Mouse (Mus musculus) heart, postnatal 10 days (tissue): ENCODE results near the gene Col27a1. TPM values are rescaled to one million over a fixed set of nuclear protein-coding genes. Genes with fewer than 3 reads are reported as not detected.
A peak's percentile ranks its signal among the peaks of the same experiment; 100 is the strongest.

ENCODE experiments used
- DNase-seq, 2 experiments: peaks; one replicate each; pipeline ENCODE4 v3.0.0; 2021
- intact Hi-C: fragments of 180-260 bp; cut with DNase I; formaldehyde crosslinking; loops from one replicate; pipeline ENCODE4 v1.15.1; 2025
- total RNA-seq, 2 experiments: library from RNA; stranded (reverse); gene quantifications; 2 replicates each; pipeline ENCODE4 v1.2.3; 2021

Gene Col27a1
- total RNA-seq, result 1 to 10 TPM; 3.8 to 4.8 TPM

DNA sequence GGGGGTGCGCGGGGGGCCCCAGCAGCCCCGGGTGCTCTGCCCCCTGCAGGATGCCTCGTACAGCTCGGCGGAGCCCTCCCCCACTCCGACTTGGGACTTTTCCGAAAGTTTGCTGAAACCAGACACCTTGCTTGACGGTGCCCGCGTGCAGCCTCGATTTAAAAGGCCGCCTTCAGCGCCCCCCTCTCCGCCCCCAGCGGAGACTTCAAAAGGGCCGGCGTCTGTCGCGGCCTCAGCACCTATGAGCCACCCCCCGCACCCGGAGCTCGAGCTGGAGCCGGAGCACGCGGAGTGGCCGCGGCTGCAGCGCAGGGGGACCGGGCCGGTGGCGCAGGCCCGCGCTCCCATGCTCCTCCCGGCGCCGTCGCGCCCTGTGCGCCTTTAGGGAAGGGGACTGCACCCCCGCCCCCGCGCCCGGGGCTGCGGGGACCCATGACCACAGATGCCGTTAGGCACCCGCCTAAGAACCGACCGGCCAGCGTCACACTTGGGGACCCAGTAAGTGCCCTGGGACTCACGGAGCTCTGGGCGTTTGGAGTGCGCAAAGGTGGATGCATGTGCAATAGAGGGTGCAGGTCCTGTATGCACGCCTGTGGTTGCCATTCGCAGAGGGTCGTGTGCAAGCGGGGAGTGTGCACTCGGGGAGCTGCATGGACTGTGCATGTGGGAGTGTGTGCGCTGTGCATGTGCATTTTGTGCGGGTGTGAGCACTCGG is at the start of gene Col27a1:
Gene Col27a1, plus strand, starts transcription at position 98 of the 715 bp plus-strand sequence.
- no peak for DNase-seq

DNA sequence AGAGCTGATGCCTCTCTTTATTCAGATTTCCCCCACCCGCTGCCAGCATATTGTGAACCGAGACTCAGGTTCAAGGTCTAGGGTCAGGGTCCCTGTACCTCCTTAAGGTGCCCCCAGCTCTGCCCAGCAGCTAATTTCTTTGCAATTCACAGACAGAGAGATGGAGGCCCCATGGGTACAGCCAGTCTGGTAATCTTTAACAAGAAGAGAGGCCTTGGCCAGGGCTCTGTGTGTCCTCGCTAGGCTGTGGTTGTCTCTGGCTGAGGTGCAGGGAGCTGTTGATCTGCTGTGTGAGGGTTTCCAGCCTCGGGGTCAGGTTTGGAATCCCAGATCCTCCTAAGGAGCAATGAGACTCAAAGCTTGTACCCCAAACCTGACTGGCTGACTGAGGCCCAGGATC is 48.2 kb upstream of the Col27a1 start:
- intact Hi-C loops, result no loop called here
- no peak for DNase-seq

More for the DNA sequence above, at the start of gene Col27a1:
- intact Hi-C loops, result loop anchor here (2.0 kb wide), 1 partner anchor 105 kb away; no protein-coding TSS in a partner anchor

DNA sequence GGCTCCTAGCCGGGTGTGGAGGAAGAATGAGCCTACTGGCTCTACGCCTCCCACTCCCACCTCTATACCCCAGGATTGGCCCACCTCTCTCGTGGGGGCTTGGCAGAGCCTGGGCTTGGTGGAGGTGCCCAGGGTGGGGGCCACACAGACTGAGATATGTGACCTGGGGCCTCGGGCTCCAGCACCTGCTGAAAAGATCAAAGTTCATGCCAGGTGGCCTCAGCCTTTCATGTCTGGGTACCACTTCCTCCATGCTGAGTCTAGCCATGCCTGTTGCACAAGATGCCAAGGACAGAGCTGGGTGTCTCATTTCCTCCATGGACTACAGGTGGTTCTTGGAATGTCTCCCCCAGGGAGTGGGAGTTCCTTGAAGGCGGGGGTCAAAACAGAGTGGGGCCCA is 47.5 kb upstream of the Col27a1 start:
- DNase-seq, result no peak
- intact Hi-C loops, result no loop called here

DNA sequence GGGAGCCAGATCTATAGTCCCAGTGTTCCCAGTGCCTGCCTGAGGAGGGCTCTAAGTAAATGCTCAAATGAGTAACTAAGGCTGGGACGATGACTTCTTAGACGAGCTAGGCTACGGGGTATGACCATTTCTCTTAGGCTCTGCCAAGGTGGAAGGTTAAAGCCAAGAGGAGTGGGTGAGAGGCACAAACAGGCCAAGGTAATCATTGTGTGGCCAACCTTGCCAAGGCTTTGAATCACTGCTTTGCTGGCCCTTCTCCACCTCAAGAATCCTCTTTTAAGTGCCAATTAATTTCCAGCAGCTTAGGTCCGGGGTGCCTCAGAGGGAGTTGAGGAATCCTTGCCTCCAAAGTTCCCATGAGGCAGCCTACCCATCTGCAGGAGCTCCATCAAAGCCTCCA is 43.7 kb upstream of the Col27a1 start:
- DNase-seq, result no peak
- intact Hi-C loops, result no loop called here

DNA sequence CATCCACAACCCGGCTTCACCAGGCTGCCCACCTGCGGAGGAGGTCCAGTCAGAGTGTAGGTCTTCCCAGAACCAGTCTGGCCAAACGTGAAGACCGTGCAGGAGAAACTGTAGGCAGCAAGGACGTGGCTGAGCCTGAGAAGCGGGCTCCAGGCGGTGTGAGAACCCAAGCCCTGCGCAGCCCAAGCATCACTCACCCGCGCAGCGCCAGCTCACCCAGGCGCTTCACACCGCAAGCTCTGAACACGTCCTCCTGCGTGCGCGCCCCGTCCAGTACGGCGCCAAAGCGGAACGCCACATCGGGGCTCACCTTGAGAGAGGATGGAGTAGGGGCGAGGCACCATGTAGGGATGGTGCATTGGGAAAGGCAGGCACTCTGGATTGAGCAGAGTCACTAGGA is 42.7 kb upstream of the Col27a1 start:
- no peak for DNase-seq
- intact Hi-C loops, result no loop called here

DNA sequence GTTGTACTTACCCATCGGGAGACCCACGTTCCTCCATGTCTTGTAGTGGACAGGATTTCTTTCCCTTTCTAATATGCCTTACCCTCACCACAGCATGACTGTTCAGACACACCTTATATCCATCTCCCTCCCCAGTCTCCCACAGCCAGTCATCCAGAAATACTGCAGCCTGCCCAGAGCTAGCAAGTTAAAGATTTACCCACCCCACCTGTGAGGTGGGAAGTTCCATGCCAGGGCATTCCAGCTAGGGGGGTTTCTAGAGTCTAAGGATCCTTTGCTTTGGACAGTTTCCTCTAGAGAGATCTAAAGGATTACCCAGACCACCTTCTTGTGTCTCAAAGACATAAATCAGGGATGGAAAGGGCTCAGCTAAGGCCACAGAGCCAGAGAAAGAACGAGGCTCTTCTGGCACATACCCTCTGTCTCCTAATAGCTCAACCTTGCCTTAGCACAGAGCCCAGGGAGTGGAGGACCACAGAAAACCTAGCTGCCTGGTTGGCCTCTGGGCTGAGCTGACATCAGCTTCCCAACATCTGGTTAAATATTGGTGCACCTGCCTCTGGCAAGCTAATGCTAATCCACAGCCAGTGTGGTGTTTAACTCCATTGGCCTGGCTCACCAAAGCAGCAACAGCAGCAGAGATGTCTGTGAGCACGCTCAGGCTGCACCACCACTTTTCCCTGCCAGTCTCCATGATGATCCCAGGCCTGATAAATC is 41.7 kb upstream of the Col27a1 start, which contains the start of gene Kif12:
Gene Kif12, minus strand, starts transcription at position 163 of the 717 bp plus-strand sequence.
- DNase-seq, result no peak
- intact Hi-C loops, result no loop called here

DNA sequence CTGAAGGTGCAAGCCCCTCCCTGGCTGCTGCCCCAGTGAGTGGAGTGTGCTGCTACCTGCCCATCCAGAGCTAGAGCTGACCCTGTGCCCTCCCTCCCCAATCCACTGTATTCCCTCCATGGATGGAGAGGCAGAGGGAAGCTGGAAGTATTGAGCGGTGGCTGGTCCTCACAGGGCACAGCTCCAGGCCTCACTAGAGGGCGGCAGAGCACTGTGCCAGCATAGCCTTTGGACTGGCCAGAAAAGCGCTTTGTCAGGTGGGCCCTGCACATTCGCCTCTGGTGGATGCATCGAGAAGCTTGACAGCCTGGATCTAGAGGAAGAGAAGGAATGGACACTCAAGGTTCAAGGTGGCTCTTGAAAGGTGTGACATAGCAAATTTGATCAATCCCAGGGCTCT is 32.2 kb upstream of the Col27a1 start:
- peak; percentile 69 to 76 for DNase-seq
- intact Hi-C loops, result loop anchor here (1.0 kb wide), 1 partner anchor 138 kb away; no protein-coding TSS in a partner anchor

DNA sequence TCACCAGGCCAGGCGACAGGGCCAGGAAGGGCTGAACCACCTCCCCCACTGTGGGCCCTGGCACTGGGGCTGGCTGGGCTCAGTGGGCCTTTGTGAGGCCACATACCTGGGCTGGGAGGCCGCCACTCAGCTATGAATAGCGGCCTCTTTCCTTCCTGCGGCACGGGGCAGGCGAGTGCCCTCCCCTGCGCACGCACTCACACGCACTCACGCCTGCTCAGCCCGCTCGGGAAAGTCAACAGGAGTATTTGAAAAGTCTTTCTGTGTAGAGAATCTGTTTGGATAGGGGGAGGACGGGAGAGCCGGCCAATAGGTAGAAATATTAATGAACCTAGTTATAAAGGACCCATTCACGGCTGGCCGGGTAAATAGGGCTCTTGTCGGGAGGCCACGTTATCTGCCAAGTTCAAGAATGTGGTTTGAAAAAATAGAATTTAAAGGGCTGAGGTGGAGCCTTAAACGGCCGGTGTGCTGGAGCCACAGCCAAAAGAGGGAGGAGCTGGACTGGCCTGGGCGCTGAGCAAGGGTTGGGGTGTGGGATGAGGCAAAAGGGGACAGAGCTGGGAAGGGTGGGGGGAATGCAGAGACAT is 27.4 kb upstream of the Col27a1 start:
- intact Hi-C loops, result no loop called here
- DNase-seq, result peak in 1 of 2 experiments; percentile 17

DNA sequence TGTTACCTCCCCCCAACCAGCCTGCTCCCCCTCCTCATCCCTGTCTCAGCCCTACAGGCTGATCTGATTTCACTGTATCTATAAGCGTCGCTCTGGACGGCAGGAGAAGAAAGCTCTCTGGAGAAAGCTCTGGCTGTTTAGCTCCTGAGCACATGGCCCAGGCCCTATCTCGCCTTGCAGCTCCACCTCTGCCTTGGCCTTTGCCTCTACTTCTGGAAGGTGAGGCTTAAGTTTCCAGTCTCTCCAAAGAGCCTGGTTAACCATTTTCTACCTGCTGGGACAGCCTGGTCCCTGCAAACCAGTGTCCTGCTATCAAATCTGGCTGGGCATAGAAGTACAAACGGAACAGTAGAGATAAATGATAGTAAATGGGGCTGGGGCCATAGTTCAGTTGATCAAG is 22.2 kb upstream of the Col27a1 start:
- intact Hi-C loops, result no loop called here
- no peak for DNase-seq

DNA sequence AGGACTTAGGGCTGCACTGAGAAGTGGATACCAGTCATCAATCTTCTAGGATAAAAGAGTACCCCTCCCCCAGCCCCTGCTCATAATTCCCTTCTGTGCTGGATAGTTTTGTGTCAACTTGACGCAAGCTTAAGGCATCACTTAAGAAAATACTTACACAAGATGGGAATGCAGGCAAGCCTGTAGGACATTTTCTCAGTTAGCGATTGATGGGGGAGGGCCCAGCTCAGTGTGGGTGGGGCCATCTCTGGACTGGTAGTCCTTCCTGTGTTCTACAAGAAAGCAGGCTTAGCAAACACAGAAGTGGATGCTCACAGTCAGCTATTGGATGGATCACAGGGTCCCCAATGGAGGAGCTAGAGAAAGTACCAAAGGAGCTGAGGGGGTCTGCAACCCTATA is 19.4 kb upstream of the Col27a1 start:
- intact Hi-C loops, result no loop called here
- DNase-seq, result no peak

DNA sequence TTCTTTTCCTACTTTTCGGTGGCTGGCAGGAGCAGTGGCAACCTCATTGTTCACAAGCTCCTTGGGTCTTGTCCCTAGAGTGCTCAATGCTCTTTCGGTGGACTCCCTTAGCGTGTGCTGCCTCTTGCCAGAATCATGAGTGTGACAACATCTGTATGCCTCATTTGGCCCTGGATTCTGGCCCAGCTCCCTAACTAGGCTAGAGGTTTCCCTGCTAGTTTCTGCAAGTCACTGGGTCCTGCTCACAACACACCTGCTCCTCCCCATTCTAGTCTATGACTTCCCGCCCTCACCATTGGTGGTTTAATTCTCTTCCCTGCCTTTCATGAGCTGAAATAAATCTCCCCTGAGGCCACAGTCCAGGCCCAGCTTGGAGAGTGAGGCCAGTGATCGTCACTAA is 14.4 kb upstream of the Col27a1 start:
- DNase-seq, result peak; percentile 18 to 27
- intact Hi-C loops, result no loop called here

DNA sequence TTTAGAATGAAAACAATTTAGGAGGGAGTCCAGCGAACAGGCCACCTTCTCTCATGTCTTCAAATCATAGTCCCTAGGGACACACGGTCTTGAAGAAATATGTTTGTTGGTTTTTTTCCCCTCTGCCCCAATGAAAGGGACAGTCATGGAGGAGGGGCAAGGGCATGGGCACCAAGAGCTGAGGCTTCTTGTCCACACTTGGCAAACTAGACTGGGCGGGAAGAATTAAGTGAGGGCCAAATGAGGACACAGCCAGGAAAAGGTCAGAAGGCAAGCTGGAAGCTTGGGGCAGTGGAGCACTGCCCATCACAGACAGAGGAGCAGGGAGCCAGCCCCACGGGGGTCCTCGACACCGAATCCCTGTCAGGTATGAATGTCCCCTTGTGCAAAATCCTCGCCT is 9.9 kb upstream of the Col27a1 start:
- no peak for DNase-seq
- intact Hi-C loops, result no loop called here

DNA sequence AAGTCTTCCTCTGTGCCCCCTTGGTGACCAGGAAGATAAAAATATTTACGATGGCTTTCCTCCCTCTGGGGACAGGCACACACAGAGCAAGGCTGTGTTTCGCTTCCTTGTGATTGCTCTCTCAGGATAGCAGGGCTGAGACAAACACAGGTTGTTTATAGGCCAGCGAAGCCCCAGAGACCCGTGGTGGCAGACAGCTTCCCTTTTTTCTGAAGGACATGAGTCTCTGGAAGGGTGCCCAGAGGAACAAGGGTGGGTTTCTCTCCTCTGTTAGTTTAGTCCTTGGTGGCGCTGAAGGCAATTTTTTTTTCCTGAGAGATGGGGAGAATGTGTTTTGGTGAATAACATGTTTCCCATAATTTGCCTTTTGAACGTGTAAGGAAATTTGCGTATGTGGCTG is 8.2 kb upstream of the Col27a1 start:
- DNase-seq, result no peak
- intact Hi-C loops, result no loop called here

DNA sequence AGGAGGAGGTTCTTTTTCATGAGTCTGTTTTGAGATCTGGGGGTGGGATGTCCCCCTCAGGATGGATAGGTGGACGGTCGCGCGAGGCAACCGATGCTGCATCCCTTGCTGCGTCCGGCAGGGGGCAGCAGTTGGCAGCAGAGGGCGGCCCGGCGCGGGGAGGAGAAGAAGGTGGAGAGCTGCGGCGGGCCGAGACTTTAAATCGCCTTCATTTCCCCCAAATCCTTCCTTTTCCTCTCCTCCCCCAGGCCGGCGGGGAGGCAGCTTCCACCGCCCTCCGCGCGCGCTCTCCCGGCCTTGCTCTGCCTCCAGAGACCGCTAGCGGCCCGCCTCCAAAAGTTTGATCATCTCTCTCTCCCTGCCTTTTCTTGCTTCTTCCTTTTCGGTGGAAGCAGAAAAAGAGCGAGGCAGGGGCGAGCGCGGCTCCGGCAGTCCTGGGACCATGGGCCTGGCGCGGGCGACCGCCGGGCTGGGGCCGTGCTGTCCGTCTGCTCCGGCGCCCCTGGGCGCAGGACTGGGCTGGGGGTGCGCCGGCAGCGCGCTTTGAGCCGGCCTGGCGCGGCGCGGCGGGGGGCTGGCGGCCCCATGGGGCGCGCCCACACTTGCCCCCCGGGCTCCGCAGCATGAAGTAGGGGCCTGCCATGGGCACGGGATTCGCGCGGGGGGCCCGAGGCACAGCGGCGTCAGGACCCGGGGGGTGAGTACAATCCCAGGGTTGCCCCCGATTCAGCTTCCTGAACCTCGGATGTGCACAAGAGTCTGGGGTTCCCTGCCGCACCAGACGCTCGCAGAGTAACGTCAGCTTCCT is 1.6 kb downstream of the Col27a1 start:
- DNase-seq, result peak; percentile 86 to 88
- intact Hi-C loops, result loop anchor here (2.0 to 5.0 kb wide), 2 partner anchors 42 to 103 kb away; no protein-coding TSS in a partner anchor

DNA sequence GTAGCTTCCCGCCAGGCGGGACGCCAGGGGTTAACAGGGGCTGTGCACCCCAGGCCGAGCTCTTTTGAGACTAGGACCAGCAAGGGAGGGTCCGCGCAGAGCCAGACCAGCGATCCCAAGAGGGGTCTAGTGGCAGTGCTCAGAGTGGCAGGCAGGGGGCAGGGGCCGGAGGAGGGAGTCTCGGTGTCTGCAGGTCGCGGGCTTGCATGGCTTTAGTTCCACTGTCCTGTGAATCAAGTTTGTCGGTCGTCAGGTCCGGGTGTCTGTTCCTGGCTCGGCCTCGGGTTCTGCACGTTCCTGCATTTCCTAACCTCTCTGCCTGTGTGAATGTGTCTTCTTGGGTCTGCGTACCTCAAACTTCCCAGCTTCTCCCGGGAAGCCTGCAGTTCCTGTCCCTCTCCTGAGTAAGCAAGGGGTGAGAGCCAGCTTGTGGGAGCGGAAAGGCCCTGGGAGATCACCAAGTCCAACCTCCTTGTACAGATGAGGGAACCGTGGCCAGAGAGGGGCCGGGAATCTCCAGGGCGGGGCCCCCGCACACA is 2.3 kb downstream of the Col27a1 start:
- peak; percentile 65 to 76 for DNase-seq
- intact Hi-C loops, result loop anchor here (1.0 to 5.0 kb wide), 3 partner anchors 41 to 103 kb away; no protein-coding TSS in a partner anchor

DNA sequence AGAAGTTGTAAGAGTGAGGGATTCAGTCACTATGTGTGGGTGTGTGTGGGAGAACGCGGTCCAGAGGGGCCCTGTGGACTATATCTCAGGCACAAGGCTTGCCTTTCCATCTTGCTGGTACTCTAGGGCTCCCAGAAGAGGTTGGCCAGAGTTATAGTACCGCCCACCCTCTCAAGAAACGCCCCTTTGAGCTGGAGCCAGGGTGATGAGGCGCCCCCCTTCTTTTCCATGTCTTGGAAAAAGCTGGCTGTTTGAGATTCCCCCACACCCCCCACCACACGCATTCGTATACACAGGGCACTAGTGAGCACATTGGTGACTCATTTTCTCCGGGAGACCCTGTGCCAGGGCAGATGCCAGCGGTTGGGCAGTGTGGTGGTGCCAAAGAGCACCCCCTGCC is 2.8 kb downstream of the Col27a1 start:
- intact Hi-C loops, result loop anchor here (1.0 to 5.0 kb wide), 2 partner anchors 41 to 91 kb away; no protein-coding TSS in a partner anchor
- peak in 1 of 2 experiments; percentile 69 for DNase-seq

DNA sequence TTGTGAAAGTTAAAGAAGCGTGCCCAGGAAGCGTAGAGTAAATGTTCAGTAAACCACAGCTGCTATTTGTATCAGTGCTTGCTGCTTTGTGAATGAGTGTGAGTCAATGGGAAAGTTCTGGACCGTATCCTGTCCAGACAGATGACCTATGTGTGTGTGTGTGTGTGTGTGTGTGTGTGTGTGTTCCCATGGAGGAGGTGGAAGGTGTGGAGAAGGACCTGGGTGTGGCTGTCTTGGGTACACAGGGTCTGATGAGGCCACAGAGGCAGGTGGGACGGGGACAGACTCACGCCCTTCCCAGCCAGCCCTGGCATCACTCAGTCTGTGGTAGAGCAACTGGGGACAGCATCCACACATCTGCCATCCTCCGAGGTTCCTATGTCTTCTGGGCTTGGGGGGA is 3.7 kb downstream of the Col27a1 start:
- DNase-seq, result no peak
- intact Hi-C loops, result loop anchor here (5.0 kb wide), 1 partner anchor 40 kb away; no protein-coding TSS in a partner anchor

DNA sequence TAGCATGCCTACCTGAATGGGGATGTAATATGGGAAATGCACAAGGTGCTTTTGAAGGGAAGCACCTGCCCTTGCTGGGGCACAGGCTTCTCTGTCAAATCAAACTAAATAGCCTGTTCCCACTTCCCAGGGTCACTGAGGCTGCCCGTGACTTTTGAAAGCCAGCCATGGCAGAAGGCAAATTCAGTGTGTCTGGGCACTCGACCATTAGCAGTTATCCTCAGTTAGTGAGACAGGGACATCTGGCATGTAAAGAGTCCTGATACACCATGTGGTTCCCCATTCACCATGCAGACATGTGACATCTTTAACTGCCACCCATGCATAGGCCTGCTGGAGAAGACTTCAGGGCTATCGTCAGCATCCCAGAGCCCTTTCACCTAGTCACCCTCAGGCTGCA is 5.3 kb downstream of the Col27a1 start:
- intact Hi-C loops, result loop anchor here (5.0 kb wide), 1 partner anchor 38 kb away; no protein-coding TSS in a partner anchor
- no peak for DNase-seq

DNA sequence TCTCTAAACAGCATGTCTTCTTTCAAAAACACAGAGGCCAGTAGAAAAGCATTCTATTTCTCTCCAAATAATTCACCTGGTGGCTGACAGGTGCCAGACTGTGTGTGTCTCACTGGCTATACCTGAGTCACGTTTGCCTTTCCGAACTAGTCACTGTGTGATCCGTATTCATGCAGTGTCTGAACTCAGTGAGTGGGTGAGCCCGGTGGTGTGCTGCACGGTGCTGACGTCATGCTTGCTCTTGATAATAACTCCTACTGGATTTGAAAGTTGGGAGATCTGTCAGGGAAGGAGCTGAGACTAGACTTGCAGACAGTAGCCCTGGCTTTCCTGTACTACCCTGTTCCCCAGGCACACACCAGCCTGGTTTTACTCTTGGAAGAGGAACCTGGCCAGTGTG is 5.8 kb downstream of the Col27a1 start:
- DNase-seq, result no peak
- intact Hi-C loops, result loop anchor here (5.0 kb wide), 1 partner anchor 38 kb away; no protein-coding TSS in a partner anchor
